Mouse (Mus musculus): ENCODE results near the gene Arntl. TPM values are rescaled to one million over a fixed set of nuclear protein-coding genes. Genes with fewer than 3 reads are reported as not detected.

Arntl gene
- polyA plus RNA-seq, 1 experiment from 2014 or later, result 7.0 TPM

GRCm38 (mm10) chr7:113295077-113295890 lies 88.0 kb downstream of the Arntl start:
- no peaks in the 10 kb centered on the region for H3K27me3 ChIP-seq (ENCODE audit: insufficient read depth, low read length)
- ATAC-seq (peak; percentile 74), DNase-seq (peak; percentile 62)
- peak overlapping the region; percentile 34 for H3K4me3 ChIP-seq (ENCODE audit: low read depth, low read length)
- WGBS (ENCODE audit: insufficient replicate concordance), result 12% methylated on average over 17 of the region's 17 CpGs
- H3K9ac ChIP-seq (replicated peaks), result peak overlapping the region; percentile 34; the same call in 1 of the 2 replicates
- no peaks in the 10 kb centered on the region for H3K9me3 ChIP-seq (ENCODE audit: low read length)
- peak overlapping the region; percentile 66 for H3K27ac ChIP-seq (ENCODE audit: low read depth)
- peaks cover 17% of the 10 kb centered on the region for H3K4me1 ChIP-seq (ENCODE audit: insufficient read depth)
- TF ChIP-seq EP300 (IDR thresholded peaks at IDR 0.05; ENCODE audit: low read depth) (peak; percentile 41; the same call in 1 of the 2 replicates), CTCF (IDR thresholded peaks at IDR 0.05; ENCODE audit: low read depth) (peak; percentile 25)
- peak overlapping the region; percentile 66 for H3K4me2 ChIP-seq (ENCODE audit: low read depth, low read length)
- peaks cover 34% of the 10 kb centered on the region for H3K36me3 ChIP-seq (replicated peaks; ENCODE audit: insufficient read depth, low read length)

- no peak for DNase-seq
- TF ChIP-seq EP300 (IDR thresholded peaks at IDR 0.05; ENCODE audit: low read depth) (no peak), CTCF (IDR thresholded peaks at IDR 0.05; ENCODE audit: low read depth) (no peak)
- no peaks in the 10 kb centered on the region for H3K9me3 ChIP-seq (ENCODE audit: low read length)
- H3K4me2 ChIP-seq (ENCODE audit: low read depth, low read length), result no peak overlapping the region
- ATAC-seq, result no peak
- H3K27ac ChIP-seq (ENCODE audit: low read depth), result no peak overlapping the region
- H3K4me1 ChIP-seq (ENCODE audit: insufficient read depth), result peaks cover 17% of the 10 kb centered on the region
- 76% methylated on average over 4 of the region's 4 CpGs for WGBS (ENCODE audit: insufficient replicate concordance)
- peaks cover 43% of the 10 kb centered on the region for H3K36me3 ChIP-seq (replicated peaks; ENCODE audit: insufficient read depth, low read length)
- no peak overlapping the region for H3K9ac ChIP-seq (replicated peaks)
- H3K27me3 ChIP-seq (ENCODE audit: insufficient read depth, low read length), result no peaks in the 10 kb centered on the region
- no peak overlapping the region for H3K4me3 ChIP-seq (ENCODE audit: low read depth, low read length)
Observed at GRCm38 (mm10) chr7:113297813-113298212, 90.5 kb downstream of the Arntl start.

GRCm38 (mm10) chr7:113310136-113310535 lies 102.9 kb downstream of the Arntl start:
- Histone ChIP-seq H3K9me3 (ENCODE audit: low read length) (no peaks in the 10 kb centered on the region), H3K4me2 (ENCODE audit: low read depth, low read length) (no peak overlapping the region), H3K4me1 (ENCODE audit: insufficient read depth) (no peaks in the 10 kb centered on the region), H3K27ac (ENCODE audit: low read depth) (no peak overlapping the region), H3K27me3 (ENCODE audit: insufficient read depth, low read length) (no peaks in the 10 kb centered on the region), H3K4me3 (ENCODE audit: low read depth, low read length) (no peak overlapping the region), H3K9ac (replicated peaks) (no peak overlapping the region), H3K36me3 (replicated peaks; ENCODE audit: insufficient read depth, low read length) (peaks cover 42% of the 10 kb centered on the region)
- 82% methylated on average over 3 of the region's 3 CpGs for WGBS (ENCODE audit: insufficient replicate concordance)
- ATAC-seq (no peak), DNase-seq (no peak)
- TF ChIP-seq CTCF (IDR thresholded peaks at IDR 0.05; ENCODE audit: low read depth), result no peak
- no peak for TF ChIP-seq EP300 (IDR thresholded peaks at IDR 0.05; ENCODE audit: low read depth)

GRCm38 (mm10) chr7:113311784-113312183 lies 104.5 kb downstream of the Arntl start:
- Histone ChIP-seq H3K36me3 (replicated peaks; ENCODE audit: insufficient read depth, low read length) (peaks cover 34% of the 10 kb centered on the region), H3K4me1 (ENCODE audit: insufficient read depth) (no peaks in the 10 kb centered on the region), H3K9me3 (ENCODE audit: low read length) (no peaks in the 10 kb centered on the region), H3K4me2 (ENCODE audit: low read depth, low read length) (no peak overlapping the region), H3K4me3 (ENCODE audit: low read depth, low read length) (no peak overlapping the region), H3K27ac (ENCODE audit: low read depth) (no peak overlapping the region), H3K9ac (replicated peaks) (no peak overlapping the region), H3K27me3 (ENCODE audit: insufficient read depth, low read length) (no peaks in the 10 kb centered on the region)
- DNase-seq (peak; percentile 65), ATAC-seq (no peak)
- WGBS (ENCODE audit: insufficient replicate concordance), result 33% methylated on average over 2 of the region's 2 CpGs
- TF ChIP-seq CTCF (IDR thresholded peaks at IDR 0.05; ENCODE audit: low read depth) (peak; percentile 73), EP300 (IDR thresholded peaks at IDR 0.05; ENCODE audit: low read depth) (no peak)

GRCm38 (mm10) chr7:113320128-113320527 lies 112.9 kb downstream of the Arntl start:
- TF ChIP-seq CTCF (IDR thresholded peaks at IDR 0.05; ENCODE audit: low read depth) (no peak), EP300 (IDR thresholded peaks at IDR 0.05; ENCODE audit: low read depth) (no peak)
- Histone ChIP-seq H3K27ac (ENCODE audit: low read depth) (no peak overlapping the region), H3K36me3 (replicated peaks; ENCODE audit: insufficient read depth, low read length) (peaks cover 17% of the 10 kb centered on the region; the same call in 1 of the 2 replicates), H3K9me3 (ENCODE audit: low read length) (no peaks in the 10 kb centered on the region), H3K27me3 (ENCODE audit: insufficient read depth, low read length) (no peaks in the 10 kb centered on the region), H3K4me2 (ENCODE audit: low read depth, low read length) (no peak overlapping the region), H3K4me3 (ENCODE audit: low read depth, low read length) (no peak overlapping the region), H3K9ac (replicated peaks) (no peak overlapping the region), H3K4me1 (ENCODE audit: insufficient read depth) (no peaks in the 10 kb centered on the region)
- DNase-seq (no peak), ATAC-seq (no peak)
- 49% methylated on average over 1 of the region's 1 CpGs for WGBS (ENCODE audit: insufficient replicate concordance)

GRCm38 (mm10) chr7:113334036-113334435 lies 126.8 kb downstream of the Arntl start:
- ATAC-seq (no peak), DNase-seq (no peak)
- TF ChIP-seq CTCF (IDR thresholded peaks at IDR 0.05; ENCODE audit: low read depth) (no peak), EP300 (IDR thresholded peaks at IDR 0.05; ENCODE audit: low read depth) (no peak)
- no peak overlapping the region for H3K4me2 ChIP-seq (ENCODE audit: low read depth, low read length)
- H3K9ac ChIP-seq (replicated peaks), result no peak overlapping the region
- no peak overlapping the region for H3K27ac ChIP-seq (ENCODE audit: low read depth)
- H3K36me3 ChIP-seq (replicated peaks; ENCODE audit: insufficient read depth, low read length), result no peaks in the 10 kb centered on the region
- no peaks in the 10 kb centered on the region for H3K4me1 ChIP-seq (ENCODE audit: insufficient read depth)
- H3K27me3 ChIP-seq (ENCODE audit: insufficient read depth, low read length), result no peaks in the 10 kb centered on the region
- H3K4me3 ChIP-seq (ENCODE audit: low read depth, low read length), result no peak overlapping the region
- H3K9me3 ChIP-seq (ENCODE audit: low read length), result no peaks in the 10 kb centered on the region

Data from liver, postnatal 0 days (tissue).